Mouse (Mus musculus) lung, postnatal 25 days (tissue): ENCODE measurements around the gene Hist1h3b.
"Not testable (repeated sequence)": the region's sequence is repeated elsewhere in the genome, so short reads cannot be mapped to it uniquely, and the experiment has no call there.

ENCODE experiments used
- DNase-seq: peaks from one replicate; pipeline ENCODE4 v3.0.0; 2022; ENCODE audit warnings: low spot score

The Hist1h3b gene

DNA sequence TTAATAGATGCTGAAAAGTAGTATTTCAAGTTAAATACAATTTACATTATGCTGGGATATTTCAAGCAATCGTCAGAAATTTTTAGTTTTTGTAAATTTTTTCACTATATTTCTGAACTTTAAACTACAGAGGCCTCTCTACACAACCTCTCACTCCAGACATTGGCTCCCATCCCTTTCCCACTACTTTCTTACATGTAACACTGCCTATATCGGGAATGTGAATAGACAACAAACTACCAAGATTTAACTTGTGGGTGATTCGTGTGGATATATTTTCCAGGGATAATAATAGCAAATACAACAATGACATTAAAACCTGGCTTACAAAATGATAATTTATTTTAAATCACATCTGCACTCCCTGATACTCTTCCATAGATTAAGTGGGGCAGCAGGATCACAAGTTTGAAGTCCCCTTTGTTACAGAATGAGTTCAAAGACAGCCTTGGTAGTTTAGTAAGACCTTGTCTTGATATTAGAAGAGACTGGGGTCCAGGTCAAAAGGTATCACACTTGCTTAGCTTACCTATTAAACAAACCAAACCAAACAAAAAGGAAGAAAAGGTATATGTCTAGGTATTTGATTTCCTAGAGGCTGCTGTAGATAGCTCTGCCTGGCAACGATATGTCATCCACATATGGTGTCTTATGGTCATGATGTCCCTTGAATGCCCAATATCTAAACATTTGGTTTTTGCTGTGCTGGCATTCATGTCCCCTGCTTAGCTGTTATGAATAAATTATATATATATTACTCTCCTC, 1.4 kb downstream of the Hist1h3b start:
- DNase-seq, result no peak

DNA sequence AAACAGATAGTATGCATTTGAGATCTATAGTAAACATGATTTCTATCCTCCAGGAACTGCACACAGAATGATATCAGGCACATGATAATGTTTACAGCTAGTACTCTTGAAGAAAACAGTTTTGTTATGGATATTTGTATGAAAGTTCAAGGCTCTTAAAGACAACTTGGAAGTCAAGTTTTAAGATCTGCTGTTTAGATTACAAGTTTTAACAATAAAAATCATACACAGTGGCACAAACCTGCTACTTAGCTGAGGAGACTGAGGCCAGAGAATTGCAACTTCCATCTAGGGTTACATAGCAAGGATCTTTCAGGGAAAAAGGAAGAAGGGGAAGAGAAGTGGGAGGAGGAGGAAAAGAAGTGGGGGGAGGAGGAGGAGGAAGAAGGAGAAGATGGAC, 2.9 kb downstream of the Hist1h3b start:
- no peak for DNase-seq

DNA sequence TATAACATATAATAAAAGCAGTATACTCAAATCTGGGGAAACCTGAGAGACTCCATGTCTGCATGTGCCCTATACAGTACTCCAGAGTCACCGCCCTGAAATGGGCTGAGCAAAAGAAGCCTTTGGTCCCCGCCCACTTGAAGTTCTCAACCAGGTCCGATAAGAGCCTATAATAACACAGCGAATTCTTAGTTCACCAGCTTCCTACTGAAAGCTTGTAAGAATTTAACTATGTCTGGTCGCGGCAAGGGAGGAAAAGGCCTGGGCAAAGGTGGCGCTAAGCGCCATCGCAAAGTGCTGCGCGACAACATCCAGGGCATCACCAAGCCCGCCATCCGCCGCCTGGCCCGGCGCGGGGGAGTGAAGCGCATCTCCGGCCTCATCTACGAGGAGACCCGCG, 4.7 kb downstream of the Hist1h3b start, which contains the start of gene Hist1h4b:
Gene Hist1h4b (plus strand): TSS at position 224 of the 400 bp plus-strand sequence.
- DNase-seq, result peak; percentile 94

DNA sequence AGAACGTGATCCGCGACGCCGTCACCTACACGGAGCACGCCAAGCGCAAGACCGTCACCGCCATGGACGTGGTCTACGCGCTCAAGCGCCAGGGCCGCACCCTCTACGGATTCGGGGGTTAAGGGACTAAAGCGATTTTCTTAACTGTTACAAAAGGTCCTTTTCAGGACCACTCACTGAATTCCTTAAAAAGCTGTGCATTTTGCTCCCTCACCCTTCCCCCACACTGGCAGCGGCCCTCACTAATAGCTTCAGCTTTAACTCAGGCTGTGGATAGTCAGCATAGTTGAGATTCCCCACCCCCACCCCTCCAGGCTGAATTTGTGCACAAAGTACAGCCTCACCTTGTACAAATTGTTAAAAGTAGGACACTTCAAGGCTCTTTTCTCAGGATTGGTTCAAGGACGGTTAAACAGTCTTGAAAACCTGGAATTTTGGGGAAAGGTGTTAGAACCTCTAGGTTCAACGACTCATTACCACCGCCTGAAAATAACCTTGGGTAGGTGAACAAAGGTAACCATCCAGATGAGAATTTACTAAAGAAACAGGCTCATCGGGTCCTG, 5.2 kb downstream of the Hist1h3b start:
- DNase-seq, result no peak

- DNase-seq, result no peak
Observed at GRCm38 (mm10) chr13:23757921-23758320, 5.9 kb downstream of the Hist1h3b start.

DNA sequence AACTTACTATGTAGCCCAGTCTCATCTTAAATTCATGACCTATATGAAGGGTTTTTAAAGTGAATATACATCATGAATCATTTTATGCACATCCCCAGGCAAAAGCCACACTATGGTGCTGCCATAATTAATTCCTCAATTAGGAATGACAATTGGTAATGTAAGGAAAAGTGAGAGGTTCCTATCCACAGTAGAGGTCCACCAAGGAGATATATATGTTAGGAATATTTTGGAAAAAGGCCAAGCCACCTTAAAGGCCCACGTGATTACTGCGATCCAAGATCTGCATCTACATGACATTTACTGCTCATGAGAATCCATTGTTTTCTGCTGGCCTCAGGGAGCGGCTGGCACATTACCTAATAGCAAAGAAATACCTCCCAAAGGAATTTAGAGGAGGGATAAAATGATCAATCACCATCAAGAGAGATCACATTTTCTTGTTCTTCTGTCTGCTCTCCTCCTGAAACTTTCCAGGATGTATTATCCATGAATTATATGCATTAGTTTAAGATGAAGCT, 7.2 kb downstream of the Hist1h3b start:
- DNase-seq, result no peak

GRCm38 (mm10) chr13:23759916-23760239, 7.8 kb downstream of the Hist1h3b start:
- DNase-seq, result no peak

DNA sequence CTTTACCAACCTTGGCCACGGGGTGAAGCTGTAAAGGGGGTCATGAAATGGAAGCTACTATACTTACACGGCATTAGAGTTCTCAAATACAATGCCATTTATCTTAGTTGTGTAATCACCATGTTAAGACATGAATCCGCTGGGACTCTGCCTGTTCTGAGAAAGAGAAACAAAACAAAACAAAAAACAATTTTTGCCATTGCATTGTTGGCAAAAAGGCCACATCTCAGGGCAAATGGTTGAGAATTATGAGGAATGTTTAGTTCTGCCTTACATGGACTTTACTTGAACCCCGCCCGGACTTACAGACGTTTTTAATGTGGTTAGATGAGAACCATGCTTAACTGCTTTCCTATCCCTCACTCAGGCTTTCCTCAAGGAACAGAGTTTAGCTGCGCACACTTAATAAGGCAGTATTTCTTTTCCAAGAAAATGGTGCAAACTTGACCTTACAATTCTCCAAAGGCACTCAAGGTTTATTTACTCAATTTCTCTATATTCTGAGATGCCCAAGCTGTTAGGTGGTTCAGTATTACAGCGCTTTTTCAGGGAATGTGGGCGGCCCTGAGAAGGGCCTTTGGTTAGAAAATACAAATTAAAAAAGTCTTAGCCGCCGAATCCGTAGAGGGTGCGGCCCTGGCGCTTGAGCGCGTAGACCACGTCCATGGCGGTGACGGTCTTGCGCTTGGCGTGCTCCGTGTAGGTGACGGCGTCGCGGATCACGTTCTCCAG, 8.3 kb downstream of the Hist1h3b start:
- DNase-seq, result no peak

GRCm38 (mm10) chr13:23760972-23761864, 9.2 kb downstream of the Hist1h3b start, which contains the start of gene Hist1h4a:
Hist1h4a (minus strand) TSS chr13:23761230.
- peak; percentile 98 for DNase-seq

DNA sequence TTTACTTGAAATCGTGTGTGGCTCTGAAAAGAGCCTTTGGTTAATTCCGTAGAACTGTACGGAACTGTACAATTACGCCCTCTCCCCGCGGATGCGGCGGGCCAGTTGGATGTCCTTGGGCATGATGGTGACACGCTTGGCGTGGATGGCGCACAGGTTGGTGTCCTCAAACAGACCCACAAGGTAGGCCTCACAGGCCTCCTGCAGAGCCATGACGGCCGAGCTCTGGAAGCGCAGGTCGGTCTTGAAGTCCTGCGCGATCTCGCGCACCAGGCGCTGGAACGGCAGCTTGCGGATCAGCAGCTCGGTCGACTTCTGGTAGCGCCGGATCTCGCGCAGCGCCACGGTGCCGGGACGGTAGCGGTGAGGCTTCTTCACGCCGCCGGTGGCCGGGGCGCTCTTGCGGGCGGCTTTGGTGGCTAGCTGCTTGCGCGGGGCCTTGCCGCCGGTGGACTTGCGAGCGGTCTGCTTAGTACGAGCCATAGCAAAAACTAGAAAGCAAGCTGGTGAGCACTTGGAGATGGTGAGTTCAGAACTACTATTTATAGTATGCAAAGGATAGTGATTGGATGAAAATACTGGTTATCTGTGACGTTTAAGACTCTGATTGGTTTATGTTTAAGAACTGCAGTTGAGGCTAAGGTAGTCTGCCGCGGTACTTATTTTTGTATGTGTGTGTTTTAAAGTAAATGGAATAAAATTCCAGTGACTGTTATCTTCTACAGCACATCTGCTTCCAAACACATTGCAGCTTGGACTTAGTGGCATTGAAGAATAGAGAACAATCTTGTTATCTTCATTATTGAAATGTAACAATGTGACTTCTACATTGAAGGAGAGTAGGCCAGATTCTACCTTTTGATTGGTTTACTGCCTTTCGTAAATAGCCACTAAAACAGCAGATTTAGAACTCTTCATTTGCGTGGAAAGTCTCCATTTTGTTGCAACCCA, 10.1 kb downstream of the Hist1h3b start, which contains the start of gene Hist1h3a:
Gene Hist1h3a (minus strand): TSS at position 516 of the 951 bp plus-strand sequence.
- peak; percentile 84 for DNase-seq

DNA sequence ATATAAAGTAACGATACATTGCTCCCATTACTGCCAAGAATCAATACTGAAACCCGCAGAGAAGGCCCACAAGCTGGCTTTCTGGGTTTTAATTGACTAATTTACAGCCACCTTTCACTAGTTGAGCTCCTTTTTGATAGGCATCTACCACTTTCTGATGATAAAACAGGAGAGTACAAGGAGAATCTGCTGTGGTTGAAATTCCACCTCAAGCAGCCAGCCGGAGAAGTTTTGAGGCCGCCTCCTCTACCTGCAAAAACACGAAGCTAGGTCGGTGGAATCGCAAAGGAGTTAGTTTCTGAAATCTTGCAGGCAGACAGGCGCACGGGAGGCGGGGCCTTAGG, 11.1 kb downstream of the Hist1h3b start:
- DNase-seq, result no peak

- peak; percentile 89 for DNase-seq
Observed at GRCm38 (mm10) chr13:23763586-23764323, 11.7 kb downstream of the Hist1h3b start, which contains the start of gene Hist1h1a. Hist1h1a (plus strand) TSS chr13:23763666.

DNA sequence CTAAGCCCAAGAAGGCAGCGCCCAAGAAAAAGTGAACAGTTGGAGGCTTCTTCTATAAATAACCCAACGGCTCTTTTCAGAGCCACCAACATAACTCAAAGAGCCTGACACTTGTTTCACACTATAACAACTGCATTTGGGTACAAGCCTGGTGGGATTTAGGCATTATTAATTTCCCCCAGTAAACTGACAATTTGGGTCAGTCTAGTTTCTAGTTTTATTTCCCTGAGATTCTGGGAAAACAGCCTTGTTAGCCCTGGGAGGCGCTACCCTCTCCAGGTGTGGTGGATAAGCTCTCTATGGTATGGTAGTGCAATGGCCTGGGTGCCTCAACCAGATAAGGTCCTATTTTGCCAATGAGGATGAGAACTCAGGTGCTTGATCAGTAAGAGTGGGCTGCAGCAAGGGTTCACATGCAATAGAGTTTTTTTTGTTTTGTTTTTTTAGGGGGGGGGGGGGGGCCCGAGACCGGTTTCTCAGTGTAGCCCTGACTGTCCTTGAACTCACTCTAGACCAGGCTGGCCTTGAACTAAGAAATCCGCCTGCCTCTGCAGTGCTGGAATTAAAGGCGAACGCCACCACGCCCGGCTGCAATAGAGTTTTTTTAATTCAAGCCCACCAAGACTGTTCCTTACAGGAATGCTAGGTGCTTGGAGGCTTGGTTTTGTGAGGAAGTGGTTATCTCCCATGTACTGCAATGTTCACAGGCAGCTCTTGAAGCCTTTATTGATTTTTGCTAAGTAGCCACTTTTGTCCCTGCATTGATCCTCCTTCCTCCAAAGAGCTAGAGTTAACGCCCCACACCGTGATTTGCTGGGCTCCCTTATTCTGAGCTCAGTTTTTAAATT, 12.5 kb downstream of the Hist1h3b start:
- no peak for DNase-seq

GRCm38 (mm10) chr13:23765172-23765513, 13.1 kb downstream of the Hist1h3b start:
- no peak for DNase-seq

- DNase-seq, result no peak
Observed at GRCm38 (mm10) chr13:23766772-23767171, 14.7 kb downstream of the Hist1h3b start.

GRCm38 (mm10) chr13:23768834-23769397, 16.8 kb downstream of the Hist1h3b start:
- no peak for DNase-seq

DNA sequence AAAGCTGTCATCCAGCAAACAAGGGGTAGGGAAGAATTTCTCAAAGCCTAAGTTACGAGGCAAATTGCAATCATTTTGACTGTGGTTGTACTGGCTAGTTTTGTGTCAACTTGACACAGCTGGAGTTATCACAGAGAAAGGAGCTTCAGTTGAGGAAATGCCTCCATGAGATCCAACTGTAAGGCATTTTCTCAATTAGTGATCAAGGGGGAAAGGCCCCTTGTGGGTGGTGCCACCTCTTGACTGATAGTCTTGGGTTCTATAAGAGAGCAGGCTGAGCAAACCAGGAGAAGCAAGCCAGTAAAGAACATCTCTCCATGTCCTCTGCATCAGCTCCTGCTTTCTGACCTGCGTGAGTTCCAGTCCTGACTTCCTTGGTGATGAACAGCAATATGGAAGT, 17.5 kb downstream of the Hist1h3b start, which contains the start of gene Trim38:
Gene Trim38 (plus strand): TSS at position 301 of the 400 bp plus-strand sequence.
- DNase-seq, result not testable (repeated sequence)

- no peak for DNase-seq
Observed at GRCm38 (mm10) chr13:23772561-23773313, 20.7 kb downstream of the Hist1h3b start.
